Mouse (Mus musculus) liver, embryonic 11.5 days (tissue): ENCODE results near the gene St6galnac3. TPM values are rescaled to one million over a fixed set of nuclear protein-coding genes. Genes with fewer than 3 reads are reported as not detected.

Experiments used
- ATAC-seq: fragments of 200-750 bp; cut with Nextera tagmentation; replicated peaks from 2 replicates; pipeline ENCODE4 v1.8.0; 2017; ENCODE audit warnings: moderate number of reproducible peaks, mild to moderate bottlenecking, moderate TSS enrichment, moderate library complexity; ENCODE audit not compliant: low FRiP score
- DNase-seq: peaks from one replicate; pipeline ENCODE4 v3.0.0-alpha.2; 2017; ENCODE audit warnings: low spot score
- H3K27ac ChIP-seq: fragments of 300-500 bp; sonication (generic); 2 replicates; pipeline ENCODE4 v1.5.1; 2014; ENCODE audit warnings: mild to moderate bottlenecking, low read depth, low read length, control low read depth
- H3K27me3 ChIP-seq: fragments of 300-500 bp; sonication (generic); replicated peaks from 2 replicates; pipeline ENCODE4 v1.6.1; 2014; ENCODE audit warnings: low read length, mixed read lengths; ENCODE audit not compliant: control insufficient read depth, insufficient read depth
- H3K36me3 ChIP-seq: fragments of 300-500 bp; sonication (generic); 2 replicates; pipeline ENCODE4 v1.6.1; 2014; ENCODE audit warnings: mild to moderate bottlenecking, low read length, moderate library complexity, mixed read lengths; ENCODE audit not compliant: control insufficient read depth, insufficient read depth
- H3K4me1 ChIP-seq: fragments of 300-500 bp; sonication (generic); replicated peaks from 2 replicates; pipeline ENCODE4 v1.6.1; 2014; ENCODE audit warnings: low read length, mixed read lengths; ENCODE audit not compliant: control insufficient read depth, insufficient read depth
- H3K4me2 ChIP-seq: fragments of 300-500 bp; sonication (generic); 2 replicates; pipeline ENCODE4 v1.6.1; 2014; ENCODE audit warnings: mild to moderate bottlenecking, control low read depth, moderate library complexity
- H3K4me3 ChIP-seq: fragments of 300-500 bp; sonication (generic); 2 replicates; pipeline ENCODE4 v1.5.1; 2014; ENCODE audit warnings: low read depth, low read length, control low read depth
- H3K9ac ChIP-seq: fragments of 300-500 bp; sonication (generic); 2 replicates; pipeline ENCODE4 v1.6.1; 2014; ENCODE audit warnings: low read depth, low read length, control low read depth
- H3K9me3 ChIP-seq: fragments of 300-500 bp; sonication (generic); 2 replicates; pipeline ENCODE4 v1.6.1; 2016; ENCODE audit warnings: low read length, inconsistent platforms, mixed read lengths; ENCODE audit not compliant: control insufficient read depth
- WGBS: fragments of 180-500 bp; shearing (Covaris S2); extraction: QIAGEN DNeasy Blood & Tissue Kit; methylation state at CpG from one replicate; pipeline ENCODE4 v1.1.7; 2014; 5-methylcytosine and 5-hydroxymethylcytosine counted together
- polyA plus RNA-seq: library from polyadenylated mRNA; unstranded; fragments of >200 nt; fragmentation: Nextera tagmentation; extraction: Ambion mirVana; gene quantifications from 2 replicates; pipeline ENCODE4 v1.2.1, GENCODE M21; 2014

The St6galnac3 gene
- polyA plus RNA-seq: 21.8 and 27.2 TPM in 2 replicates

GRCm38 (mm10) chr3:153724701-153725668 is at the start of gene St6galnac3:
St6galnac3 (minus strand) TSS chr3:153725174.
- 0 out of 2 replicates have a peak, but pooled peaks cover 2% of the 10 kb centered on the region for H3K27me3 ChIP-seq
- 2% methylated on average over 56 of the region's 56 CpGs for WGBS
- H3K4me3 ChIP-seq: peak within 1 kb of the TSS; percentile 84
- H3K9ac ChIP-seq: peak within 1 kb of the TSS; percentile 83
- no peaks in the 10 kb centered on the region for H3K9me3 ChIP-seq
- peak within 1 kb of the TSS; percentile 90 for H3K4me2 ChIP-seq
- DNase-seq (peak; percentile 86), ATAC-seq (peak; percentile 96)
- H3K27ac ChIP-seq: peak within 1 kb of the TSS; percentile 68
- H3K4me1 ChIP-seq: peaks cover 31% of the 10 kb centered on the region
- no peaks in the 10 kb centered on the region for H3K36me3 ChIP-seq

- peak; percentile 38; the same call in 1 of the 2 replicates for ATAC-seq
- no peak overlapping the region for H3K4me3 ChIP-seq
- H3K4me1 ChIP-seq: peaks cover 23% of the 10 kb centered on the region
- H3K36me3 ChIP-seq: no peaks in the 10 kb centered on the region
- 85% methylated on average over 3 of the region's 3 CpGs for WGBS
- 0 out of 2 replicates have a peak overlapping the region, but pooled peaks have one; percentile 9 for H3K9ac ChIP-seq
- no peak for DNase-seq
- H3K4me2 ChIP-seq: no peak overlapping the region
- no peaks in the 10 kb centered on the region for H3K9me3 ChIP-seq
- no peak overlapping the region for H3K27ac ChIP-seq
- no peaks in the 10 kb centered on the region; the same call in 1 of the 2 replicates for H3K27me3 ChIP-seq
Measured at GRCm38 (mm10) chr3:153774568-153774967, 49.6 kb upstream of the St6galnac3 start.

DNA sequence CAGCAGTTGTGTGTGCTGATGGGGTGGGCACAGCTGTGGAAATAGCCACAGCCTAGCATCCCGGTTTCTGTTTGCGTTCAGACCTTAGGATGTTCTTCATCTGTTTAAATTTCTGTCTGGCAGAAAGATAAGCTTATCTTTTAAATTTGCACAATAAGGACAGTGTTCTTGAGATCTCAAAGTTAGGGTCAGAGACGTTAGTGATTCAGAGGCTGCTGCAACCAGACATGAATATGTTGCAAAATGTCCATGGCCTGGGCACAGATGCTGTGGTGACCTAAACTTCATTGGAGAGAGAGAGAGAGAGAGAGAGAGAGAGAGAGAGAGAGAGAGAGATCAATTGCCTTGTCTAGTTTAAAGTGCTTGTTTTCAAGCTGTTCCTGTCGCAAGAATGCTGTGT is 46.5 kb upstream of the St6galnac3 start:
- H3K4me2 ChIP-seq: no peak overlapping the region
- WGBS: 40% methylated on average over 4 of the region's 4 CpGs
- no peaks in the 10 kb centered on the region for H3K36me3 ChIP-seq
- H3K9ac ChIP-seq: no peak overlapping the region
- no peak for ATAC-seq
- H3K4me1 ChIP-seq: peaks cover 20% of the 10 kb centered on the region
- no peak overlapping the region for H3K27ac ChIP-seq
- no peaks in the 10 kb centered on the region; the same call in 1 of the 2 replicates for H3K9me3 ChIP-seq
- H3K27me3 ChIP-seq: no peaks in the 10 kb centered on the region; the same call in 1 of the 2 replicates
- no peak for DNase-seq
- H3K4me3 ChIP-seq: no peak overlapping the region

- Histone ChIP-seq H3K9ac (no peak overlapping the region), H3K27ac (no peak overlapping the region), H3K4me3 (no peak overlapping the region), H3K4me2 (no peak overlapping the region), H3K4me1 (peaks cover 29% of the 10 kb centered on the region), H3K9me3 (no peaks in the 10 kb centered on the region; the same call in 1 of the 2 replicates), H3K36me3 (no peaks in the 10 kb centered on the region), H3K27me3 (no peaks in the 10 kb centered on the region; the same call in 1 of the 2 replicates)
- ATAC-seq (no peak), DNase-seq (no peak)
- 52% methylated on average over 7 of the region's 7 CpGs for WGBS
Measured at GRCm38 (mm10) chr3:153770573-153770972, 45.6 kb upstream of the St6galnac3 start.

DNA sequence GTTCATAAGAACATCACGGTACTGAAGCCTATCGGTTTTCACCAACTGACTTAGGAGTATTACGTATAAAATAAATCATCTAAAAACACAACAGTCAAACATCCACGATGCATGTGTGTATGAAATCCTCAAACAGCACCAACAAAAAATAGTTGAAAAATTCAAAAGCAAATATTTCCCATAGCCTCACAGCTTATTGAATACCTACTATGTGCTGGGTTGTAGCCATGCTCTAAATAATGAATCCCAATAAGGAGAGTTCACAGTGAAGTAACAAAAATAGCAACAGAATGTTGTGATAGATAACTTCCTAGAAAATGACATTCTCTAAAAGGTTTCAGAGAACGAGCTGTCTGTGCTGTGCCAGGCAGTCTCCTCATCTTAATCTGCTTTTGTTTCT is 44.2 kb upstream of the St6galnac3 start:
- no peaks in the 10 kb centered on the region for H3K36me3 ChIP-seq
- no peaks in the 10 kb centered on the region; the same call in 1 of the 2 replicates for H3K9me3 ChIP-seq
- H3K4me2 ChIP-seq: no peak overlapping the region
- H3K4me3 ChIP-seq: no peak overlapping the region
- DNase-seq (no peak), ATAC-seq (no peak)
- H3K27ac ChIP-seq: no peak overlapping the region
- peaks cover 35% of the 10 kb centered on the region for H3K4me1 ChIP-seq
- H3K9ac ChIP-seq: no peak overlapping the region
- 84% methylated on average over 5 of the region's 5 CpGs for WGBS
- no peaks in the 10 kb centered on the region; the same call in 1 of the 2 replicates for H3K27me3 ChIP-seq

DNA sequence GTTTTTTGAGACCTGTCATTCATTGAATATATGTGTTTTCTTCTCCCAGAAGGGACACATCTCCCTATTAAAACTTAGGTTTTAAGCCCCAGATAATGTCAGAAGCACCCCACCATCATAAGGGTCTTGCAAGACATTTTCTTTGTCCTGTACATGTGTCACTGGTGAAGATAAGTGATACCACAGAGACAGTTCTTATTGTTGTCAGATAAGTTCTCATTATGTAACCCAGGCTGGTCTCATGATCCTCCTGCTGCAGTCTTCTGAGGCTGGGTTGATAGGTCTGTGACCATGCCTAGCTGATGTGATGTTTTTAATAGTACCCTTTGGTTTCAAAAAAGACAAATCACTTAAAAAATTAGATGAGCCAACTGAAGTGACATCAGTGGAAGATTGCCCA is 40.2 kb upstream of the St6galnac3 start:
- H3K27me3 ChIP-seq: no peaks in the 10 kb centered on the region
- no peak overlapping the region for H3K9ac ChIP-seq
- DNase-seq (no peak), ATAC-seq (peak; percentile 69)
- no peaks in the 10 kb centered on the region for H3K36me3 ChIP-seq
- H3K9me3 ChIP-seq: no peaks in the 10 kb centered on the region; the same call in 1 of the 2 replicates
- no peak overlapping the region for H3K4me2 ChIP-seq
- no peak overlapping the region for H3K4me3 ChIP-seq
- H3K4me1 ChIP-seq: peaks cover 37% of the 10 kb centered on the region
- H3K27ac ChIP-seq: peak overlapping the region; percentile 30; the same call in 1 of the 2 replicates

DNA sequence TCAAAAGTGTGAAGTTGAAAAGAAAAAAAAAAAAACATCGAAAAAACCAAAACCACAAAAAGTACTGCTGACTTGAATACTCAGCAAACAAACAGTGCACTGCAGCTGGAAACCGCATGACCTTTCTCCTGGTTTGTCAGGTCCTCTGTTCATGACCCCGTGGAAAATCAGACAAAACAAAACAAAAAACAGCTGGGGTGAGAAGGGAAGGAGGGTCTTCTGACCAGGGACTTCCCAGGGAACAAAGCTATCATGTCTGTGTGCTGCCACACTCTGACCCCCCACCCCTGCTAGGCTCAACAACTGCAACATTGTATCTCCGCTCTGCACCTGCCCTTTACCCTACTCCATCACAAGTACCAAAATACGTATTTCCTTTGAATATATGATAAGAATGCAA is 39.8 kb upstream of the St6galnac3 start:
- H3K36me3 ChIP-seq: no peaks in the 10 kb centered on the region
- H3K27me3 ChIP-seq: no peaks in the 10 kb centered on the region
- WGBS: 31% methylated on average over 5 of the region's 5 CpGs
- no peak overlapping the region for H3K9ac ChIP-seq
- H3K27ac ChIP-seq: peak overlapping the region; percentile 30; the same call in 1 of the 2 replicates
- peaks cover 37% of the 10 kb centered on the region for H3K4me1 ChIP-seq
- ATAC-seq (peak; percentile 72), DNase-seq (no peak)
- H3K9me3 ChIP-seq: no peaks in the 10 kb centered on the region; the same call in 1 of the 2 replicates
- no peak overlapping the region for H3K4me3 ChIP-seq
- no peak overlapping the region for H3K4me2 ChIP-seq

GRCm38 (mm10) chr3:153761171-153761570 is 36.2 kb upstream of the St6galnac3 start:
- Histone ChIP-seq H3K27ac (no peak overlapping the region), H3K9ac (no peak overlapping the region), H3K36me3 (no peaks in the 10 kb centered on the region), H3K4me2 (no peak overlapping the region), H3K4me3 (no peak overlapping the region), H3K27me3 (no peaks in the 10 kb centered on the region), H3K4me1 (peaks cover 35% of the 10 kb centered on the region), H3K9me3 (no peaks in the 10 kb centered on the region)
- DNase-seq (no peak), ATAC-seq (no peak)
- WGBS: 91% methylated on average over 17 of the region's 17 CpGs
